Mouse (Mus musculus): ENCODE data around the gene Col23a1.

Col23a1 gene

GRCm38 (mm10) chr11:51431968-51432367, 142.2 kb downstream of the Col23a1 start:
- DNase-seq (ENCODE audit: low read depth) = no peak

GRCm38 (mm10) chr11:51442006-51442405, 152.3 kb downstream of the Col23a1 start:
- no peak for DNase-seq (ENCODE audit: low read depth)

- DNase-seq (ENCODE audit: low read depth) = no peak
These were observed 152.9 kb downstream of the Col23a1 start for GRCm38 (mm10) chr11:51442599-51442998.

- DNase-seq (ENCODE audit: low read depth) = peak; percentile 63
These were observed 154.1 kb downstream of the Col23a1 start for GRCm38 (mm10) chr11:51443818-51444217.

GRCm38 (mm10) chr11:51444649-51445048, 154.9 kb downstream of the Col23a1 start:
- DNase-seq (ENCODE audit: low read depth) = no peak

- DNase-seq (ENCODE audit: low read depth) = no peak
These were observed 157.1 kb downstream of the Col23a1 start for GRCm38 (mm10) chr11:51446711-51447425.

GRCm38 (mm10) chr11:51448256-51448655, 158.5 kb downstream of the Col23a1 start:
- no peak for DNase-seq (ENCODE audit: low read depth)

- DNase-seq (ENCODE audit: low read depth) = no peak
These were observed 159.0 kb downstream of the Col23a1 start for GRCm38 (mm10) chr11:51448680-51449079.

GRCm38 (mm10) chr11:51449881-51450280, 160.2 kb downstream of the Col23a1 start:
- DNase-seq (ENCODE audit: low read depth) = no peak

- no peak for DNase-seq (ENCODE audit: low read depth)
These were observed 161.6 kb downstream of the Col23a1 start for GRCm38 (mm10) chr11:51451281-51451680.

- DNase-seq (ENCODE audit: low read depth) = no peak
These were observed 162.2 kb downstream of the Col23a1 start for GRCm38 (mm10) chr11:51451925-51452324.

GRCm38 (mm10) chr11:51453742-51454141, 164.0 kb downstream of the Col23a1 start:
- no peak for DNase-seq (ENCODE audit: low read depth)

- no peak for DNase-seq (ENCODE audit: low read depth)
These were observed 165.8 kb downstream of the Col23a1 start for GRCm38 (mm10) chr11:51455501-51455900.

GRCm38 (mm10) chr11:51457624-51458023, 167.9 kb downstream of the Col23a1 start:
- DNase-seq (ENCODE audit: low read depth) = no peak

GRCm38 (mm10) chr11:51458649-51459048, 168.9 kb downstream of the Col23a1 start:
- DNase-seq (ENCODE audit: low read depth) = no peak

GRCm38 (mm10) chr11:51459569-51460043, 169.9 kb downstream of the Col23a1 start:
- DNase-seq (ENCODE audit: low read depth) = no peak

- DNase-seq (ENCODE audit: low read depth) = no peak
These were observed 179.0 kb downstream of the Col23a1 start for GRCm38 (mm10) chr11:51468737-51469136.

- DNase-seq (ENCODE audit: low read depth) = no peak
These were observed 179.7 kb downstream of the Col23a1 start for GRCm38 (mm10) chr11:51469341-51469831.

GRCm38 (mm10) chr11:51470383-51471144, 180.8 kb downstream of the Col23a1 start:
- DNase-seq (ENCODE audit: low read depth) = no peak

- no peak for DNase-seq (ENCODE audit: low read depth)
These were observed 184.0 kb downstream of the Col23a1 start for GRCm38 (mm10) chr11:51473686-51474085.

GRCm38 (mm10) chr11:51476543-51476942, 186.8 kb downstream of the Col23a1 start:
- DNase-seq (ENCODE audit: low read depth) = no peak

- no peak for DNase-seq (ENCODE audit: low read depth)
These were observed 187.9 kb downstream of the Col23a1 start for GRCm38 (mm10) chr11:51477571-51477970.

GRCm38 (mm10) chr11:51482251-51482650, 192.5 kb downstream of the Col23a1 start:
- no peak for DNase-seq (ENCODE audit: low read depth)
